8 mouse cellular contexts compared by ENCODE assay signal in genomic region chrX:6400398-6401020, GRCm38 (mm10). TPM values are rescaled to one million over a fixed set of nuclear protein-coding genes. Genes with fewer than 3 reads are reported as not detected.
DNase-seq lines count a peak whose midpoint lies in the region; ATAC-seq and TF ChIP-seq lines count a peak whose summit lies in the region.

No protein-coding gene starts in this region.

- TF ChIP-seq POLR2A in ES-Bruce4 (IDR thresholded peaks at IDR 0.05; ENCODE audit: insufficient read depth, low read length): no peak

- peak overlapping the region; percentile 82 for H3K4me3 ChIP-seq in ES-Bruce4 (ENCODE audit: low read depth, low read length)
- peak overlapping the region; percentile 61 for H3K4me3 ChIP-seq in heart, embryonic 11.5 days (ENCODE audit: low read depth, low read length)
- H3K4me3 ChIP-seq in kidney, postnatal 0 days (replicated peaks; ENCODE audit: low read depth, low read length): peak overlapping the region; percentile 66
- peak overlapping the region; percentile 59 for H3K4me3 ChIP-seq in midbrain, embryonic 13.5 days (replicated peaks)

- no peaks in the 10 kb centered on the region for H3K9me3 ChIP-seq in ES-Bruce4 (replicated peaks; ENCODE audit: control insufficient read depth, insufficient read depth, low read length, poor library complexity, severe bottlenecking)
- no peaks in the 10 kb centered on the region for H3K9me3 ChIP-seq in heart, embryonic 11.5 days (replicated peaks; ENCODE audit: control insufficient read depth, low read length)
- no peaks in the 10 kb centered on the region for H3K9me3 ChIP-seq in kidney, postnatal 0 days (replicated peaks; ENCODE audit: low read length)
- no peaks in the 10 kb centered on the region for H3K9me3 ChIP-seq in midbrain, embryonic 13.5 days

- no peaks in the 10 kb centered on the region for H3K27me3 ChIP-seq in ES-Bruce4 (ENCODE audit: control insufficient read depth, insufficient read depth, low read length, poor library complexity, severe bottlenecking)
- no peaks in the 10 kb centered on the region for H3K27me3 ChIP-seq in heart, embryonic 11.5 days (ENCODE audit: control insufficient read depth, insufficient read depth, low read length)
- H3K27me3 ChIP-seq in kidney, postnatal 0 days (ENCODE audit: insufficient read depth, low read length): no peaks in the 10 kb centered on the region
- no peaks in the 10 kb centered on the region for H3K27me3 ChIP-seq in midbrain, embryonic 13.5 days

- H3K27ac ChIP-seq in ES-Bruce4 (ENCODE audit: insufficient read depth, low read length): no peak overlapping the region
- H3K27ac ChIP-seq in heart, embryonic 11.5 days (ENCODE audit: low read depth, low read length): peak overlapping the region; percentile 66; the same call in 1 of the 2 replicates
- peak overlapping the region; percentile 92 for H3K27ac ChIP-seq in kidney, postnatal 0 days
- peak overlapping the region; percentile 71 for H3K27ac ChIP-seq in midbrain, embryonic 13.5 days

- peak overlapping the region; percentile 87 for H3K9ac ChIP-seq in ES-Bruce4 (ENCODE audit: low read depth, poor library complexity, severe bottlenecking)
- H3K9ac ChIP-seq in heart, embryonic 11.5 days (ENCODE audit: low read depth, low read length): peak overlapping the region; percentile 75
- peak overlapping the region; percentile 78 for H3K9ac ChIP-seq in kidney, postnatal 0 days (ENCODE audit: low read depth, low read length)
- peak overlapping the region; percentile 70 for H3K9ac ChIP-seq in midbrain, embryonic 13.5 days (replicated peaks)

- TF ChIP-seq CTCF in ES-Bruce4 (IDR thresholded peaks at IDR 0.05; ENCODE audit: low read depth, low read length): no peak
- no peak for TF ChIP-seq CTCF in kidney, postnatal 0 days (IDR thresholded peaks at IDR 0.05; ENCODE audit: low read depth)

- WGBS in heart, embryonic 11.5 days (ENCODE audit: insufficient replicate concordance): 7% methylated on average over 30 of the region's 49 CpGs
- WGBS in kidney, postnatal 0 days: 26% methylated on average over 35 of the region's 49 CpGs
- WGBS in midbrain, embryonic 13.5 days: 21% methylated on average over 36 of the region's 49 CpGs

- peak overlapping the region; percentile 65 for H3K4me2 ChIP-seq in heart, embryonic 11.5 days
- H3K4me2 ChIP-seq in kidney, postnatal 0 days (ENCODE audit: low read length): peak overlapping the region; percentile 54
- peak overlapping the region; percentile 67 for H3K4me2 ChIP-seq in midbrain, embryonic 13.5 days (replicated peaks)

- peak; percentile 15; the same call in 1 of the 2 replicates for ATAC-seq in heart, embryonic 11.5 days (replicated peaks; ENCODE audit: insufficient number of reproducible peaks, low FRiP score, low TSS enrichment)
- peak; percentile 50 for ATAC-seq in kidney, postnatal 0 days (replicated peaks; ENCODE audit: low FRiP score, low read depth)
- peak; percentile 57 for ATAC-seq in midbrain, embryonic 13.5 days

- no peaks in the 10 kb centered on the region for H3K4me1 ChIP-seq in ES-Bruce4 (ENCODE audit: control insufficient read depth, insufficient read depth, low read length)
- no peaks in the 10 kb centered on the region for H3K4me1 ChIP-seq in heart, embryonic 11.5 days (ENCODE audit: control insufficient read depth, insufficient read depth, low read length)
- H3K4me1 ChIP-seq in kidney, postnatal 0 days (replicated peaks; ENCODE audit: insufficient read depth, low read length): no peaks in the 10 kb centered on the region
- H3K4me1 ChIP-seq in midbrain, embryonic 13.5 days (replicated peaks): peaks cover 6% of the 10 kb centered on the region; the same call in 1 of the 2 replicates

- H3K36me3 ChIP-seq in ES-Bruce4 (ENCODE audit: control insufficient read depth, insufficient read depth, low read length, poor library complexity, severe bottlenecking): no peaks in the 10 kb centered on the region
- no peaks in the 10 kb centered on the region for H3K36me3 ChIP-seq in heart, embryonic 11.5 days (ENCODE audit: control insufficient read depth, insufficient read depth, low read length)
- no peaks in the 10 kb centered on the region for H3K36me3 ChIP-seq in kidney, postnatal 0 days (ENCODE audit: insufficient read depth, low read length)
- H3K36me3 ChIP-seq in midbrain, embryonic 13.5 days: no peaks in the 10 kb centered on the region

- peak; percentile 62 for DNase-seq in 3134 (ENCODE audit: extremely low read depth, insufficient read length, low spot score)
- DNase-seq in embryo, embryonic 10 days (ENCODE audit: low spot score): peak; percentile 34
- peak; percentile 53 for DNase-seq in kidney, postnatal 0 days (ENCODE audit: low spot score)
- peak; percentile 13 for DNase-seq in thymus, postnatal 4 days
- DNase-seq in left cerebral cortex, adult 11 months (ENCODE audit: low spot score): no peak

- no peak for TF ChIP-seq EP300 in ES-Bruce4 (IDR thresholded peaks at IDR 0.05; ENCODE audit: insufficient read depth, low read depth, low read length)

RNA-seq across cellular contexts. Expression of gene Shroom4, which starts 0.9 kb away (rescaled TPM):
- polyA plus RNA-seq in ES-Bruce4 (2011; ENCODE audit: insufficient read depth, insufficient read length, low read depth, missing spikeins): 10.0 and 12.1 TPM in 2 replicates
- polyA plus RNA-seq in heart, embryonic 11.5 days (2014; fragmentation: Nextera tagmentation; extraction: Ambion mirVana): 5.2 and 6.5 TPM in 2 replicates
- 6.4 and 7.3 TPM in 2 replicates for polyA plus RNA-seq in kidney, postnatal 0 days (2015; fragmentation: Nextera tagmentation; extraction: Ambion mirVana)
- 1.6 and 1.9 TPM in 2 replicates for polyA plus RNA-seq in midbrain, embryonic 13.5 days (2015; fragmentation: Nextera tagmentation; extraction: Ambion mirVana)
